Mouse (Mus musculus) erythroblast, embryonic 14.5 days (primary cell): ENCODE measurements around the gene Atp2b2.

ENCODE experiments used
- GATA1 ChIP-seq: IDR thresholded peaks from 2 replicates; pipeline ENCODE4 v1.6.1; 2012; ENCODE audit warnings: low read length, inconsistent platforms, mixed read lengths
- TAL1 ChIP-seq: IDR thresholded peaks from 3 replicates; pipeline ENCODE4 v1.6.1; 2012; ENCODE audit warnings: low read length, inconsistent platforms, mixed read lengths

- TF ChIP-seq TAL1 (no peak), GATA1 (no peak)
Measured at GRCm38 (mm10) chr6:113875201-113875600, 167.2 kb downstream of the Atp2b2 start.
